In genomic region chr12:72943574-72944110, GRCm38 (mm10) we compare ENCODE assay signal across 30 mouse cellular contexts. TPM values are rescaled to one million over a fixed set of nuclear protein-coding genes. Genes with fewer than 3 reads are reported as not detected.
A peak's percentile ranks its signal among the peaks of the same experiment; 100 is the strongest.
DNase-seq lines count a peak whose midpoint lies in the region; ATAC-seq and TF ChIP-seq lines count a peak whose summit lies in the region.
"Had no signal": no experiment of that assay in that cellular context is flagged by ENCODE, and none has a peak within 500 bp of the region (broad histone marks: within the 10 kb centered on the region; RNA-seq: fewer than 3 reads in every experiment).

No protein-coding gene starts in this region.

- WGBS in hindbrain, embryonic 11.5 days: 12% methylated on average over 2 of the region's 2 CpGs
- WGBS in hindbrain, embryonic 13.5 days: 7% methylated on average over 2 of the region's 2 CpGs
- WGBS in midbrain, embryonic 11.5 days: 9% methylated on average over 2 of the region's 2 CpGs
- WGBS in midbrain, embryonic 13.5 days: 8% methylated on average over 2 of the region's 2 CpGs
- WGBS in embryonic facial prominence, embryonic 10.5 days: 5% methylated on average over 2 of the region's 2 CpGs
- WGBS in lung, postnatal 0 days: 8% methylated on average over 2 of the region's 2 CpGs

- H3K4me3 ChIP-seq in hindbrain, embryonic 11.5 days (ENCODE audit: low read depth, low read length): no peak overlapping the region
- no peak overlapping the region for H3K4me3 ChIP-seq in hindbrain, embryonic 13.5 days
- H3K4me3 ChIP-seq in midbrain, embryonic 11.5 days (ENCODE audit: low read depth, low read length): no peak overlapping the region
- no peak overlapping the region for H3K4me3 ChIP-seq in midbrain, embryonic 13.5 days (replicated peaks)
- H3K4me3 ChIP-seq in embryonic facial prominence, embryonic 10.5 days: peak overlapping the region; percentile 19; the same call in 1 of the 2 replicates
- H3K4me3 ChIP-seq in lung, postnatal 0 days (ENCODE audit: low read depth, low read length): no peak overlapping the region
- H3K4me3 ChIP-seq: forebrain, embryonic 15.5 days; gastrocnemius, adult 2 months; kidney, embryonic 15.5 days; limb, embryonic 13.5 days had no signal

- no peak for ATAC-seq in hindbrain, embryonic 11.5 days (ENCODE audit: low FRiP score)
- ATAC-seq in hindbrain, embryonic 13.5 days (ENCODE audit: low FRiP score): no peak
- ATAC-seq in midbrain, embryonic 11.5 days (ENCODE audit: low FRiP score): no peak
- ATAC-seq in midbrain, embryonic 13.5 days: no peak
- no peak for ATAC-seq in lung, postnatal 0 days
- ATAC-seq: forebrain, embryonic 15.5 days had no signal

- no peak for TF ChIP-seq CTCF in lung, postnatal 0 days (IDR thresholded peaks at IDR 0.05)

- no peak overlapping the region for H3K4me2 ChIP-seq in hindbrain, embryonic 11.5 days (replicated peaks; ENCODE audit: low read depth, low read length)
- H3K4me2 ChIP-seq in hindbrain, embryonic 13.5 days: no peak overlapping the region
- no peak overlapping the region for H3K4me2 ChIP-seq in midbrain, embryonic 11.5 days
- no peak overlapping the region for H3K4me2 ChIP-seq in midbrain, embryonic 13.5 days (replicated peaks)
- H3K4me2 ChIP-seq in lung, postnatal 0 days (replicated peaks; ENCODE audit: low read depth, low read length): no peak overlapping the region
- H3K4me2 ChIP-seq: forebrain, embryonic 15.5 days; hindbrain, embryonic 14.5 days; kidney, embryonic 15.5 days; limb, embryonic 13.5 days; liver, embryonic 11.5 days had no signal

- peak; percentile 47 for DNase-seq in embryo, embryonic 10.5 days (ENCODE audit: low spot score)
- DNase-seq in embryo, embryonic 10 days (ENCODE audit: low spot score): no peak
- peak; percentile 42 for DNase-seq in hindbrain, embryonic 11.5 days (ENCODE audit: low spot score)
- DNase-seq in midbrain, embryonic 11.5 days (ENCODE audit: low spot score, missing footprints): peak; percentile 92
- DNase-seq in embryonic facial prominence, embryonic 10.5 days (ENCODE audit: low spot score): peak; percentile 19
- DNase-seq in lung, postnatal 0 days (ENCODE audit: low spot score): no peak
- DNase-seq: adrenal gland, postnatal 10 days; cerebellum, adult 11 months; cerebellum, adult 9-10 months; cerebellum, postnatal 36 days; gastrocnemius, adult 2 months; heart, postnatal 36 days; kidney, adult 18-20 months; kidney, postnatal 25 days; thymus, adult 2 months; thymus, postnatal 36 days had no signal

- no peaks in the 10 kb centered on the region for H3K9me3 ChIP-seq in hindbrain, embryonic 11.5 days (ENCODE audit: control insufficient read depth, low read length)
- no peaks in the 10 kb centered on the region for H3K9me3 ChIP-seq in hindbrain, embryonic 13.5 days
- no peaks in the 10 kb centered on the region for H3K9me3 ChIP-seq in midbrain, embryonic 11.5 days (ENCODE audit: control insufficient read depth, low read length)
- H3K9me3 ChIP-seq in midbrain, embryonic 13.5 days: no peaks in the 10 kb centered on the region
- H3K9me3 ChIP-seq in embryonic facial prominence, embryonic 10.5 days: no peaks in the 10 kb centered on the region
- H3K9me3 ChIP-seq in lung, postnatal 0 days (ENCODE audit: low read length): no peaks in the 10 kb centered on the region
- H3K9me3 ChIP-seq: forebrain, embryonic 15.5 days; kidney, embryonic 15.5 days; limb, embryonic 13.5 days had no signal

- H3K27me3 ChIP-seq in hindbrain, embryonic 11.5 days (ENCODE audit: control insufficient read depth, insufficient read depth, low read length): peaks cover 87% of the 10 kb centered on the region
- H3K27me3 ChIP-seq in hindbrain, embryonic 13.5 days: peaks cover 100% of the 10 kb centered on the region
- H3K27me3 ChIP-seq in midbrain, embryonic 11.5 days (ENCODE audit: control insufficient read depth, insufficient read depth, low read length): peaks cover 90% of the 10 kb centered on the region
- peaks cover 100% of the 10 kb centered on the region for H3K27me3 ChIP-seq in midbrain, embryonic 13.5 days
- peaks cover 100% of the 10 kb centered on the region for H3K27me3 ChIP-seq in embryonic facial prominence, embryonic 10.5 days (replicated peaks; ENCODE audit: low read depth, poor library complexity, severe bottlenecking)
- H3K27me3 ChIP-seq in lung, postnatal 0 days (replicated peaks; ENCODE audit: insufficient read depth, low read length): peaks cover 79% of the 10 kb centered on the region
- H3K27me3 ChIP-seq: CH12.LX had no signal

- no peak overlapping the region for H3K27ac ChIP-seq in hindbrain, embryonic 11.5 days (ENCODE audit: low read depth, low read length)
- no peak overlapping the region for H3K27ac ChIP-seq in hindbrain, embryonic 13.5 days
- H3K27ac ChIP-seq in midbrain, embryonic 11.5 days (ENCODE audit: low read depth, low read length): no peak overlapping the region
- no peak overlapping the region for H3K27ac ChIP-seq in midbrain, embryonic 13.5 days
- no peak overlapping the region for H3K27ac ChIP-seq in embryonic facial prominence, embryonic 10.5 days (replicated peaks)
- H3K27ac ChIP-seq in lung, postnatal 0 days (ENCODE audit: low read length): no peak overlapping the region
- H3K27ac ChIP-seq: forebrain, embryonic 15.5 days; gastrocnemius, adult 2 months; hindbrain, embryonic 14.5 days; kidney, embryonic 15.5 days; limb, embryonic 13.5 days; macrophage had no signal

- H3K4me1 ChIP-seq in hindbrain, embryonic 11.5 days (replicated peaks; ENCODE audit: control insufficient read depth, insufficient read depth, low read length): peaks cover 4% of the 10 kb centered on the region; the same call in 1 of the 2 replicates
- H3K4me1 ChIP-seq in hindbrain, embryonic 13.5 days (replicated peaks): peaks cover 20% of the 10 kb centered on the region; the same call in 1 of the 2 replicates
- H3K4me1 ChIP-seq in midbrain, embryonic 11.5 days (ENCODE audit: control insufficient read depth, insufficient read depth, low read length): peaks cover 19% of the 10 kb centered on the region
- H3K4me1 ChIP-seq in midbrain, embryonic 13.5 days (replicated peaks): peaks cover 17% of the 10 kb centered on the region
- H3K4me1 ChIP-seq in embryonic facial prominence, embryonic 10.5 days: peaks cover 44% of the 10 kb centered on the region
- 0 out of 2 replicates have a peak, but pooled peaks cover 5% of the 10 kb centered on the region for H3K4me1 ChIP-seq in lung, postnatal 0 days (ENCODE audit: insufficient read depth, low read depth, low read length)

- no peak for TF ChIP-seq EP300 in lung, postnatal 0 days (IDR thresholded peaks at IDR 0.05)

- no peak overlapping the region for H3K9ac ChIP-seq in hindbrain, embryonic 11.5 days (ENCODE audit: low read depth, low read length)
- H3K9ac ChIP-seq in hindbrain, embryonic 13.5 days: no peak overlapping the region
- H3K9ac ChIP-seq in midbrain, embryonic 11.5 days (ENCODE audit: low read length): no peak overlapping the region
- no peak overlapping the region for H3K9ac ChIP-seq in midbrain, embryonic 13.5 days (replicated peaks)
- H3K9ac ChIP-seq in lung, postnatal 0 days (replicated peaks; ENCODE audit: low read depth): no peak overlapping the region
- H3K9ac ChIP-seq: forebrain, embryonic 15.5 days; hindbrain, embryonic 14.5 days; kidney, embryonic 15.5 days; limb, embryonic 13.5 days had no signal

- no peaks in the 10 kb centered on the region for H3K36me3 ChIP-seq in hindbrain, embryonic 11.5 days (ENCODE audit: control insufficient read depth, insufficient read depth, low read length)
- H3K36me3 ChIP-seq in hindbrain, embryonic 13.5 days: no peaks in the 10 kb centered on the region
- H3K36me3 ChIP-seq in midbrain, embryonic 11.5 days (ENCODE audit: control insufficient read depth, insufficient read depth, low read length): no peaks in the 10 kb centered on the region
- H3K36me3 ChIP-seq in midbrain, embryonic 13.5 days: no peaks in the 10 kb centered on the region
- H3K36me3 ChIP-seq in embryonic facial prominence, embryonic 10.5 days (replicated peaks): no peaks in the 10 kb centered on the region
- H3K36me3 ChIP-seq in lung, postnatal 0 days (ENCODE audit: insufficient read depth, low read length): no peaks in the 10 kb centered on the region
- H3K36me3 ChIP-seq: forebrain, embryonic 15.5 days; kidney, embryonic 15.5 days; limb, embryonic 13.5 days had no signal

RNA-seq across cellular contexts. Expression of gene 4930447C04Rik, which starts 3.1 kb away (rescaled TPM):
- 2.1 TPM in 2 replicates for polyA plus RNA-seq in hindbrain, embryonic 11.5 days (2014; fragmentation: Nextera tagmentation; extraction: Ambion mirVana)
- polyA plus RNA-seq in hindbrain, embryonic 13.5 days (2015; fragmentation: Nextera tagmentation; extraction: Ambion mirVana): 4.6 and 5.2 TPM in 2 replicates
- polyA plus RNA-seq in midbrain, embryonic 11.5 days (2014; fragmentation: Nextera tagmentation; extraction: Ambion mirVana): 1.3 and 2.6 TPM in 2 replicates
- 2.3 and 3.2 TPM in 2 replicates for polyA plus RNA-seq in midbrain, embryonic 13.5 days (2015; fragmentation: Nextera tagmentation; extraction: Ambion mirVana)
- polyA plus RNA-seq in embryonic facial prominence, embryonic 10.5 days (2016; fragmentation: Nextera tagmentation; extraction: Ambion mirVana): 5.2 and 6.4 TPM in 2 replicates
- 0.08 and 0.17 TPM in 2 replicates for polyA plus RNA-seq in lung, postnatal 0 days (2015; fragmentation: Nextera tagmentation; extraction: Ambion mirVana)
- polyA plus RNA-seq: C2C12; macrophage; thymus, adult 2 months had no signal

RNA-seq across cellular contexts. Expression of gene Six6, which starts 4.0 kb away (rescaled TPM):
- 0.09 TPM in 1 of 2 replicates, not detected in the other for polyA plus RNA-seq in hindbrain, embryonic 11.5 days (2014; fragmentation: Nextera tagmentation; extraction: Ambion mirVana)
- polyA plus RNA-seq in hindbrain, embryonic 13.5 days (2015; fragmentation: Nextera tagmentation; extraction: Ambion mirVana): not detected in 2 replicates
- polyA plus RNA-seq in midbrain, embryonic 11.5 days (2014; fragmentation: Nextera tagmentation; extraction: Ambion mirVana): 0.03 TPM in 1 of 2 replicates, not detected in the other
- polyA plus RNA-seq in midbrain, embryonic 13.5 days (2015; fragmentation: Nextera tagmentation; extraction: Ambion mirVana): 0.86 and 2.5 TPM in 2 replicates
- polyA plus RNA-seq in embryonic facial prominence, embryonic 10.5 days (2016; fragmentation: Nextera tagmentation; extraction: Ambion mirVana): 6.5 and 8.7 TPM in 2 replicates
- not detected in 2 replicates for polyA plus RNA-seq in lung, postnatal 0 days (2015; fragmentation: Nextera tagmentation; extraction: Ambion mirVana)
- polyA plus RNA-seq: C2C12; heart, embryonic 14.5 days; hindbrain, embryonic 14.5 days; kidney, embryonic 15.5 days; limb, embryonic 13.5 days; liver, embryonic 11.5 days; liver, embryonic 16.5 days; lung, embryonic 16.5 days; macrophage; neural tube, embryonic 11.5 days; thymus, adult 2 months had no signal

Comparison
In these comparisons a context has a peak if more than half of its experiments do, and no peak if none do; other contexts are left out.
1. DNase-seq: peak in embryo, embryonic 10.5 days (single experiment), hindbrain, embryonic 11.5 days (single experiment), midbrain, embryonic 11.5 days (single experiment) and embryonic facial prominence, embryonic 10.5 days (single experiment); none in embryo, embryonic 10 days (single experiment) and lung, postnatal 0 days (single experiment).